Mouse (Mus musculus): ENCODE results near the gene Mtmr12.

Gene Mtmr12

GRCm38 (mm10) chr15:12235559-12235958, 30.7 kb downstream of the Mtmr12 start:
- no peak for DNase-seq (ENCODE audit: low read depth, low spot score)

DNA sequence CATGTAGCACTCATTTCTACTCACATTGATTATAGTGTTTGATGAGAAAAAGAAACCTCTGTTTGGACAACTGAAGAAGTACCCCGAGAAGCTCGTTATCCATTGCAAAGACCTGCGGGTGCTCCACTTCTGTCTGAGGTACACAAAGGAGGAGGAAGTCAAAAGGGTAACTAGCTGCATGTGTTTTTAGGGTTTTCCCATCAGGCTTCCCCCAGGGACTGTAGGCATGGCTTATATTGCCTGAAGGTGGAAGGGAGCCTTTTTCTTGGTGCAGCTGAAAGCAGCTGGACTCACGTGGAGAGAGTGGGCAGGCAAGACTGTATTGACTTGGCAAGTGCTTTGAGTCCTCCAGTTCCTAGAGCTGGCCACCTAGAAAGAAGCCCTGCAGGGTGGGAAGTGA, 31.2 kb downstream of the Mtmr12 start:
- DNase-seq (ENCODE audit: low read depth, low spot score): no peak

DNA sequence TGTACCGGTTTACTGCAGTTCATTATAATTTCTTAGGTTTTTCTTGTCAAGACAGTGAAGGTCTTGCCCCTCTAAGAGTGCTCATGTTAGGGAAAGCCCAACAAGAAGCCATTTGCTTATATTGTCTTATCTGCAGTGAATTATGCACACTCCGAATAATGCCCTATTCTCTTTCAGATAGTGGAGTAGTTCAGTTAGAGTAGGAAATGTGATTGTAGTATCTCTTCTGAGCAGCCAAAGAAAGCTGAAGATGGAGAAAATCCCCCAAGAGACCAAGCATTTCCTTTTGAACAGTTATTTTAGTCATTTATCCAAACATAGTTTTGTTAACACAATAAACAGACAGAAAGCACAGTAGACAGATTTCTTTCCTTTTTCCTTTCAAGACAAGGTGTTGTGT, 32.1 kb downstream of the Mtmr12 start:
- DNase-seq (ENCODE audit: low read depth, low spot score): no peak

- no peak for DNase-seq (ENCODE audit: low read depth, low spot score)
These were observed 32.7 kb downstream of the Mtmr12 start for GRCm38 (mm10) chr15:12237539-12237938.

- DNase-seq (ENCODE audit: low read depth, low spot score): no peak
These were observed 33.5 kb downstream of the Mtmr12 start for GRCm38 (mm10) chr15:12238337-12238736.

- no peak for DNase-seq (ENCODE audit: low read depth, low spot score)
These were observed 36.0 kb downstream of the Mtmr12 start for GRCm38 (mm10) chr15:12240705-12241328.

GRCm38 (mm10) chr15:12243792-12244191, 39.0 kb downstream of the Mtmr12 start:
- no peak for DNase-seq (ENCODE audit: low read depth, low spot score)

- DNase-seq (ENCODE audit: low read depth, low spot score): no peak
These were observed 40.9 kb downstream of the Mtmr12 start for GRCm38 (mm10) chr15:12245580-12246359.

DNA sequence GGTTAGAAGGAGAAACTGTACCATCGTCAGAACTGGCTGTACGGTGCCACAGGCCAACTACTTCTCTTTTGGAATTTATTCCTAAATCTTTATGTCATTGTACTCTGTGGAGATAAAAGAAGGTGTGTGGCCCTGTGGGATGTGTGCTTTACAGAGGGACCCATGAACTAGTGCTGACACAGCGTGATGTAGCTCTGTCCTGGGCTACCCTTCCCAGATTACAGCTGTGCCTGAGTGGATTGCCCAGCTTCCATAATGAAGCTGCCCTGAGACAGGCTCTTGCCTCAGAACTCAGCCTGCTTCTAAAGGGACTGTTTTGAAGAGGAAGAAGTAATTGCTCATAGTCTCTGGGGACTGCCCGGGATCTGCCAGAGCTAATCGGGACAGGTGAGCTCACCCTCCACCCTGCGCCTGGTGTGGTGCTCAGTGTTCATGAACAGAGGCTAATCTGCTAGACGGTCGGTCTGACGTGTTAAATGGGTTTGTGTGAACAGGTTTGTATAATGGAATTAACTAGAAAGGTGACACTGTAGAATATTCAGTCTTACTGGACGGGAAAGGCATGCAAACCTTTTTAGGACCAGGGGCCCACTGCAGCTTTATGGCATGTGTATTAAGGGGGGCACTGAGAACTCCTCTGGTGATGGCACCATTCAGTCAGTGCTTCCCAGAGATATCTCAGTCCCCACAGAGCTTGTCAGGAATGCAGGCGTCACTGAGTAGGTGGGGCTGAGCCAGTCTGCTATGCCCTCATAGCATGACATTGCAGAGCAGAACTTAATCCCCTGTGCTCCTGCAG, 41.7 kb downstream of the Mtmr12 start:
- peak; percentile 56 for DNase-seq (ENCODE audit: low read depth, low spot score)

DNA sequence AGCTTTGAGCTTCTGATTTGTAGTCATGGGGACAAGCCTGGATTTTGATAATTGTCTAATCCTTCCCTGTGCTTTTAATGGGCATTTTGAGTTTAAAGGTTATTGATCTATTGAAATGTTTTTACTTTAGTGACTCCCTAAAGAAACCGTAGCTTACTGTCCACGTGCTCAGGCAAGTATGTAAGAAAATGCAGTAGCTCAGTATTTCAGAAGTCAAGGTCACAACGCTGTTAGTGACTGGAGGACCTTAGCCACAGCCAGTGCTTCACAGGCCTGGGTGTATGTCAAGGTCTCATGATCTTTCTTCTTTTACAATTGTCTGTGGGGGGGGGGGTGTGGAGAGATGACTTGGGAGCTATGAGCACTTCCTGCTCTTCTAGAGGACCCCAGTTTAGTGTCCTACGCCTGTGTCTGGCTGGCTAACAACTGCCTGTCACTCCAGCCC, 42.4 kb downstream of the Mtmr12 start:
- DNase-seq (ENCODE audit: low read depth, low spot score): no peak

DNA sequence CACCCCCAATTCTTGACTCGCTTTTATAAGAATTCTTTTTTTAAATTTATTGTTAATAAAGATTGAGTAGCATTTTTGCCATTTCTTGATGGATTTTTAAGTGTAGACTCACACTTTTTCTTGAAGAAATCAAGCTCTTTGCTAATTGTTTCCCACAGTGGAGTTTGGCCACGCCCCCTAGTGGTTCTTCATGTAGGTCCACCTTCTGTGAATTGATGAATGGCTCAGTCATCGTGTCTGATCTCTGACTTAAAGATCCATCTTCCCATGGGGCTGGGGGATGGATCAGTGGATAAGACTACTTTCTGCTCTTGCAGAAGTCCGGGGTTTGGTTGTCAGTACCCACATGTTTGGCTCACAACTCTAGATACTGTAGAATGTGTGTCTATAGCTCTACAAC, 43.5 kb downstream of the Mtmr12 start:
- peak; percentile 73 for DNase-seq (ENCODE audit: low read depth, low spot score)

GRCm38 (mm10) chr15:12250350-12250749, 45.5 kb downstream of the Mtmr12 start:
- no peak for DNase-seq (ENCODE audit: low read depth, low spot score)

DNA sequence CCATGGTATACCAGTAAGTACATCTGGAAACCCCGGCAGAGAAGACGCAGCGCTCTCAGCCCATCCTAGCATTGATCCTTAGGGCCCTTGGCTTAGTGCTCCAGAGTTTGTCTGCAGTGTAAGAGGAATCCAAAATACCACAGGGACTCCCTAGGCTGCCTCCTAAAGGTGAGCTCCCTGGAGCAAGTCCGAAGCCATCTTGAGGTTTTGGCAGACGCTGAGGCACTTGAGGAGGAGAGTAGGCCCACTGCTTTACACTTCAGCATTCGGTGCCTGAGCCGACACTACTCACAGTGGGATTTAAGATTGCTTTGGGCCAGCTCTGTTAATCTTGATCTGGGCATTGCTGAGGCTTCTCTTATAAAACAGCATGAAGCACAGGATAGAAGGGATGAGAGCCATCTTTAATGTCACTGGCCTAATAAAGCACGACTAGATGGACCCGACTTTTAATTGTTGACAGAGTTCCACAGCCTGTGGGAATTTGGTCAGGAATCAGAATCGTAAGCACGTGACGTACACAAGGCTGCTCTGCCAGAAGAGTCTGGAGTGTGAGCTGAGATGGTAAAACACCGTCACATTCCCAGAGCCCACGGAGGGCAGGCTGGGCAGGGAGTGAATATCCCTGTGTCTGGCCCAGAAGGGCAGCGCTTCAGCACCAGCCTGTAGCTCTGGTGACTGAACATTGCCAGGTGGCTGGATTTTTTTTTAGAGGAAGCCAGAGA, 46.8 kb downstream of the Mtmr12 start:
- DNase-seq (ENCODE audit: low read depth, low spot score): no peak

- no peak for DNase-seq (ENCODE audit: low read depth, low spot score)
These were observed 47.3 kb downstream of the Mtmr12 start for GRCm38 (mm10) chr15:12252141-12252489.

GRCm38 (mm10) chr15:12257730-12258494, 53.1 kb downstream of the Mtmr12 start:
- DNase-seq (ENCODE audit: low read depth, low spot score): no peak

GRCm38 (mm10) chr15:12263056-12263455, 58.2 kb downstream of the Mtmr12 start:
- no peak for DNase-seq (ENCODE audit: low read depth, low spot score)

- DNase-seq (ENCODE audit: low read depth, low spot score): no peak
These were observed 61.6 kb downstream of the Mtmr12 start for GRCm38 (mm10) chr15:12266460-12266859.

GRCm38 (mm10) chr15:12268021-12268420, 63.2 kb downstream of the Mtmr12 start:
- peak; percentile 76 for DNase-seq (ENCODE audit: low read depth, low spot score)

GRCm38 (mm10) chr15:12271340-12271739, 66.5 kb downstream of the Mtmr12 start:
- DNase-seq (ENCODE audit: low read depth, low spot score): peak; percentile 25

DNA sequence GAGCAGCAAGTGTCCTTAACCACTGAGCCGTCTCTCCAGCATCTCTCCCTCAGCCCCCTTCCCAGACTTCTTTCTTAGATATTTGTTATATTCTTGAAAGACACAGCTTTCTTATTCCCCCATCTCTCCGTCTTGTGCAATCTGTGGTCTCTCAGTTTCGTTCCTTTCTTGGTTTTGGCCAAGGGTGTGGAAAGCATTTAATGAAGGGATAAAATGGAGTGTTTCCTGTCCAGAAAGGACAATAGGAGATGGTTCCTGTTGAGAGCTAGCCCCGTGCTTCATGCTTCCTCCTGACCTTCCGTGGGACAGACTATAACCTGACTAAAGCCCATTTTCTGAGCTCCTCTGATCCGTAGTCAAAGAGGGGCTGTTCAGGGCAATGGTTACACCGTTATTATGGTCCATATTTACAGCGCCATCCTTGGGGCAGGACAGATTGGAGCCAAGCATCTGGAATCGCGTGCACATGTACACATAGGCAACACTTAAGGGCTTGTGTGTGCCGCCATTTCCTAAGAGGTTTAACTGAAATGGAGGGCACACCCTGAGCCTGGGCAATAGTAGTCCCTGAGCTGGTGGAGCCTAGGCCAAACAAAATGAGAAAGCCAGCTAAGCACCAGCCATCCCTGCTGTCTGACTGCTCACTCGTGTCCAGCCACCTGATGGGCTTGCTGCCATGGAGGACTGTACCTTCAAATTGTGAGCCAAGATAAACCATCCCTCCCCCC, 68.7 kb downstream of the Mtmr12 start:
- no peak for DNase-seq (ENCODE audit: low read depth, low spot score)

All from ZHBTc4 (cell line).